Mouse (Mus musculus) E14TG2a.4 (cell line): ENCODE measurements around the gene B3galnt2.

ENCODE experiments used
- CTCF ChIP-seq: conservative IDR thresholded peaks from 2 replicates; pipeline ENCODE4 v1.5.1; 2014; ENCODE audit warnings: low read length
- NANOG ChIP-seq: IDR thresholded peaks from 2 replicates; pipeline ENCODE4 v1.6.1; 2014; ENCODE audit warnings: borderline replicate concordance, low read length, mixed read lengths

DNA sequence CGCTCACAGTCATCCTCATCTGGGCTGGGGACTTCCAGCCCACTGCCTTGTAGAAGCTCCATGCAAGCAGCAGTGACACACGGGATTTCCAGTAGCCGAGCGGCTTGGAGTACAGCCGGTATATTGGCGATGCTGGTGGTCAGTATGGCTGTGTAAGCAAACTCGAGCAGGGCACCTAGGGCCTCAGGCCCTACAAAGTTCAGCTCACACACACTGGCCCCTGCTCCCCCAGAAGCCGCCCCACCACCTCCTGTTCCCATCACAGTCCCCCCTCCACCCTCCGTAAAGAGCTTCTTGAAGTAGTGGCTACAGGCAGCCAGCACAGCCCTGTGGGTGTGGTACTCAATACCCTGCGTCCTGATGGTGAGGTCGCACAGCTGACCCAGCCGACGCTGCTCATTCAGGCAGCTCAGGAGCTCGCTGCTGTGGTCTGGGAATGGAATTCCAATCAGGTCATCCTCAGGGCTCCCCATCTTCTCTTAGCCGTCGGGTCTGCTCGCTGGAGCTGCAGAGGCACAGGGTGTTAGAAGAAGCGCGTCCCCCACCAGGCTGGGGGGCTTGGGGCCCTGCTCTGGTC is 11.2 kb downstream of the B3galnt2 start:
- TF ChIP-seq CTCF (no peak), NANOG (no peak)
